Mouse (Mus musculus) forebrain, embryonic 12.5 days (tissue): ENCODE results near the gene Fgfr2. TPM values are rescaled to one million over a fixed set of nuclear protein-coding genes. Genes with fewer than 3 reads are reported as not detected.
"Not testable (repeated sequence)": the region's sequence is repeated elsewhere in the genome, so short reads cannot be mapped to it uniquely, and the experiment has no call there.

Experiments used
- ATAC-seq: fragments of 200-750 bp; cut with Nextera tagmentation; 2 replicates; pipeline ENCODE4 v1.8.0; 2017; ENCODE audit warnings: moderate TSS enrichment; ENCODE audit not compliant: low FRiP score
- H3K27ac ChIP-seq: fragments of 300-500 bp; sonication (generic); 2 replicates; pipeline ENCODE4 v1.5.1; 2016; ENCODE audit warnings: mild to moderate bottlenecking
- H3K27me3 ChIP-seq: fragments of 300-500 bp; sonication (generic); 2 replicates; pipeline ENCODE4 v1.6.1; 2016; ENCODE audit warnings: mild to moderate bottlenecking
- H3K36me3 ChIP-seq: fragments of 300-500 bp; sonication (generic); replicated peaks from 2 replicates; pipeline ENCODE4 v1.6.1; 2016; ENCODE audit warnings: mild to moderate bottlenecking
- H3K4me1 ChIP-seq: fragments of 300-500 bp; sonication (generic); 2 replicates; pipeline ENCODE4 v1.6.1; 2016
- H3K4me2 ChIP-seq: fragments of 300-500 bp; sonication (generic); 2 replicates; pipeline ENCODE4 v1.6.1; 2016; ENCODE audit warnings: mild to moderate bottlenecking, moderate library complexity
- H3K4me3 ChIP-seq: fragments of 300-500 bp; sonication (generic); replicated peaks from 2 replicates; pipeline ENCODE4 v1.5.1; 2016; ENCODE audit warnings: mild to moderate bottlenecking
- H3K9ac ChIP-seq: fragments of 300-500 bp; sonication (generic); 2 replicates; pipeline ENCODE4 v1.6.1; 2016; ENCODE audit warnings: mild to moderate bottlenecking
- H3K9me3 ChIP-seq: fragments of 300-500 bp; sonication (generic); 2 replicates; pipeline ENCODE4 v1.6.1; 2016
- WGBS: fragments of 180-500 bp; shearing (Covaris S2); methylation state at CpG from one replicate; pipeline ENCODE4 v1.1.7; 2016; 5-methylcytosine and 5-hydroxymethylcytosine counted together
- polyA plus RNA-seq: library from polyadenylated mRNA; unstranded; fragments of >200 nt; fragmentation: Nextera tagmentation; extraction: Ambion mirVana; gene quantifications from 2 replicates; pipeline ENCODE4 v1.2.1, GENCODE M21; 2016

Gene Fgfr2
- polyA plus RNA-seq, 1 experiment from 2014 or later = 89.6 TPM

- no peaks in the 10 kb centered on the region for H3K36me3 ChIP-seq
Measured at GRCm38 (mm10) chr7:132540597-132540996, 582.6 kb downstream of the Fgfr2 start.

GRCm38 (mm10) chr7:132529206-132529605 is 593.9 kb downstream of the Fgfr2 start:
- Histone ChIP-seq H3K36me3 (no peaks in the 10 kb centered on the region), H3K4me3 (no peak overlapping the region), H3K4me1 (no peaks in the 10 kb centered on the region), H3K27ac (no peak overlapping the region), H3K9me3 (no peaks in the 10 kb centered on the region), H3K27me3 (no peaks in the 10 kb centered on the region), H3K4me2 (no peak overlapping the region), H3K9ac (no peak overlapping the region)
- WGBS = 65% methylated on average over 3 of the region's 3 CpGs
- ATAC-seq = no peak

More at GRCm38 (mm10) chr7:132540597-132540996, 582.6 kb downstream of the Fgfr2 start:
- H3K4me1 ChIP-seq = no peaks in the 10 kb centered on the region
- no peaks in the 10 kb centered on the region for H3K27me3 ChIP-seq
- ATAC-seq = no peak
- no peaks in the 10 kb centered on the region for H3K9me3 ChIP-seq
- H3K4me3 ChIP-seq = no peak overlapping the region
- 85% methylated on average over 4 of the region's 4 CpGs for WGBS
- H3K4me2 ChIP-seq = no peak overlapping the region
- no peak overlapping the region for H3K27ac ChIP-seq
- H3K9ac ChIP-seq = no peak overlapping the region

- ATAC-seq = no peak
- Histone ChIP-seq H3K4me2 (no peak overlapping the region), H3K27me3 (no peaks in the 10 kb centered on the region), H3K9me3 (no peaks in the 10 kb centered on the region), H3K27ac (no peak overlapping the region), H3K9ac (no peak overlapping the region), H3K4me1 (no peaks in the 10 kb centered on the region), H3K4me3 (no peak overlapping the region), H3K36me3 (no peaks in the 10 kb centered on the region)
- WGBS = 91% methylated on average over 7 of the region's 7 CpGs
Measured at GRCm38 (mm10) chr7:132513419-132513982, 609.6 kb downstream of the Fgfr2 start.

GRCm38 (mm10) chr7:132509110-132509509 is 614.0 kb downstream of the Fgfr2 start:
- WGBS = 70% methylated on average over 2 of the region's 2 CpGs
- no peak for ATAC-seq
- H3K36me3 ChIP-seq = no peaks in the 10 kb centered on the region
- H3K9me3 ChIP-seq = no peaks in the 10 kb centered on the region
- H3K27me3 ChIP-seq = no peaks in the 10 kb centered on the region
- no peak overlapping the region for H3K9ac ChIP-seq
- no peaks in the 10 kb centered on the region for H3K4me1 ChIP-seq
- no peak overlapping the region for H3K4me2 ChIP-seq
- H3K4me3 ChIP-seq = no peak overlapping the region
- no peak overlapping the region for H3K27ac ChIP-seq

- Histone ChIP-seq H3K4me2 (no peak overlapping the region), H3K27ac (no peak overlapping the region), H3K27me3 (no peaks in the 10 kb centered on the region), H3K4me3 (no peak overlapping the region), H3K36me3 (no peaks in the 10 kb centered on the region), H3K9me3 (no peaks in the 10 kb centered on the region), H3K9ac (no peak overlapping the region), H3K4me1 (no peaks in the 10 kb centered on the region)
- WGBS = 44% methylated on average over 4 of the region's 4 CpGs
- no peak for ATAC-seq
Measured at GRCm38 (mm10) chr7:132507361-132507760, 615.8 kb downstream of the Fgfr2 start.

GRCm38 (mm10) chr7:132506226-132506625 is 616.9 kb downstream of the Fgfr2 start:
- Histone ChIP-seq H3K36me3 (no peaks in the 10 kb centered on the region), H3K4me3 (no peak overlapping the region), H3K4me1 (no peaks in the 10 kb centered on the region), H3K9ac (no peak overlapping the region), H3K27ac (no peak overlapping the region), H3K27me3 (no peaks in the 10 kb centered on the region), H3K4me2 (no peak overlapping the region), H3K9me3 (no peaks in the 10 kb centered on the region)
- no peak for ATAC-seq
- 66% methylated on average over 5 of the region's 5 CpGs for WGBS

- not testable (repeated sequence) for H3K4me2 ChIP-seq, H3K9me3 ChIP-seq, H3K9ac ChIP-seq, H3K36me3 ChIP-seq, H3K4me1 ChIP-seq, H3K27me3 ChIP-seq, H3K27ac ChIP-seq, H3K4me3 ChIP-seq, ATAC-seq
Measured at GRCm38 (mm10) chr7:132502445-132502844, 620.7 kb downstream of the Fgfr2 start.

GRCm38 (mm10) chr7:132497142-132497541 is 626.0 kb downstream of the Fgfr2 start:
- ATAC-seq = no peak
- Histone ChIP-seq H3K4me1 (no peaks in the 10 kb centered on the region), H3K4me2 (no peak overlapping the region), H3K27me3 (no peaks in the 10 kb centered on the region), H3K27ac (no peak overlapping the region), H3K9me3 (no peaks in the 10 kb centered on the region), H3K36me3 (no peaks in the 10 kb centered on the region), H3K9ac (no peak overlapping the region), H3K4me3 (no peak overlapping the region)
- WGBS = 93% methylated on average over 3 of the region's 3 CpGs

- Histone ChIP-seq H3K4me3 (no peak overlapping the region), H3K27me3 (no peaks in the 10 kb centered on the region), H3K36me3 (no peaks in the 10 kb centered on the region), H3K4me1 (no peaks in the 10 kb centered on the region; the same call in 1 of the 2 replicates), H3K9me3 (no peaks in the 10 kb centered on the region), H3K9ac (no peak overlapping the region), H3K4me2 (no peak overlapping the region), H3K27ac (no peak overlapping the region)
- ATAC-seq = no peak
- 76% methylated on average over 4 of the region's 4 CpGs for WGBS
Measured at GRCm38 (mm10) chr7:132494263-132494662, 628.9 kb downstream of the Fgfr2 start.

- Histone ChIP-seq H3K4me1 (no peaks in the 10 kb centered on the region; the same call in 1 of the 2 replicates), H3K4me3 (no peak overlapping the region), H3K9me3 (no peaks in the 10 kb centered on the region), H3K36me3 (no peaks in the 10 kb centered on the region), H3K27ac (no peak overlapping the region), H3K9ac (no peak overlapping the region), H3K4me2 (no peak overlapping the region), H3K27me3 (no peaks in the 10 kb centered on the region)
- WGBS = 76% methylated on average over 3 of the region's 3 CpGs
- no peak for ATAC-seq
Measured at GRCm38 (mm10) chr7:132493632-132494031, 629.5 kb downstream of the Fgfr2 start.

GRCm38 (mm10) chr7:132491902-132492301 is 631.2 kb downstream of the Fgfr2 start:
- Histone ChIP-seq H3K36me3 (no peaks in the 10 kb centered on the region), H3K4me2 (no peak overlapping the region), H3K9ac (no peak overlapping the region), H3K4me3 (no peak overlapping the region), H3K27ac (no peak overlapping the region), H3K4me1 (no peaks in the 10 kb centered on the region; the same call in 1 of the 2 replicates), H3K9me3 (no peaks in the 10 kb centered on the region), H3K27me3 (no peaks in the 10 kb centered on the region)
- 93% methylated on average over 7 of the region's 7 CpGs for WGBS
- no peak for ATAC-seq

- H3K36me3 ChIP-seq = no peaks in the 10 kb centered on the region
- H3K4me1 ChIP-seq = no peaks in the 10 kb centered on the region; the same call in 1 of the 2 replicates
- no peak for ATAC-seq
- 79% methylated on average over 6 of the region's 6 CpGs for WGBS
- H3K4me3 ChIP-seq = no peak overlapping the region
- H3K27ac ChIP-seq = no peak overlapping the region
- H3K27me3 ChIP-seq = no peaks in the 10 kb centered on the region
- no peaks in the 10 kb centered on the region for H3K9me3 ChIP-seq
- H3K4me2 ChIP-seq = no peak overlapping the region
- H3K9ac ChIP-seq = no peak overlapping the region
Measured at GRCm38 (mm10) chr7:132487361-132487760, 635.8 kb downstream of the Fgfr2 start.

GRCm38 (mm10) chr7:132486403-132487178 is 636.6 kb downstream of the Fgfr2 start:
- ATAC-seq = no peak
- no peaks in the 10 kb centered on the region for H3K36me3 ChIP-seq
- WGBS = 87% methylated on average over 9 of the region's 9 CpGs

More at GRCm38 (mm10) chr7:132486403-132487178, 636.6 kb downstream of the Fgfr2 start:
- Histone ChIP-seq H3K27ac (no peak overlapping the region), H3K4me3 (no peak overlapping the region), H3K9me3 (no peaks in the 10 kb centered on the region), H3K27me3 (no peaks in the 10 kb centered on the region), H3K4me1 (no peaks in the 10 kb centered on the region; the same call in 1 of the 2 replicates), H3K4me2 (no peak overlapping the region), H3K9ac (no peak overlapping the region)
